Mouse (Mus musculus) c-Kit-negative CD71-positive TER-119-positive erythroid progenitor cells, embryonic 14.5 days (primary cell): ENCODE data around the gene Plekha8.

Experiments
- DNase-seq: peaks from one replicate; pipeline ENCODE4 v3.0.0-alpha.2; 2013; ENCODE audit warnings: low read depth, low spot score

Gene Plekha8

GRCm38 (mm10) chr6:54586175-54586574, 8.7 kb upstream of the Plekha8 start:
- DNase-seq, result no peak

GRCm38 (mm10) chr6:54586911-54587310, 8.0 kb upstream of the Plekha8 start:
- no peak for DNase-seq

- no peak for DNase-seq
Measured at GRCm38 (mm10) chr6:54587683-54588082, 7.2 kb upstream of the Plekha8 start.

- DNase-seq, result no peak
Measured at GRCm38 (mm10) chr6:54588212-54588611, 6.7 kb upstream of the Plekha8 start.

GRCm38 (mm10) chr6:54590691-54591090, 4.2 kb upstream of the Plekha8 start:
- no peak for DNase-seq

GRCm38 (mm10) chr6:54591778-54592177, 3.1 kb upstream of the Plekha8 start:
- DNase-seq, result no peak

- peak; percentile 62 for DNase-seq
Measured at GRCm38 (mm10) chr6:54592938-54593535, 1.9 kb upstream of the Plekha8 start.

- DNase-seq, result no peak
Measured at GRCm38 (mm10) chr6:54593766-54594468, 994 bp upstream of the Plekha8 start.

- no peak for DNase-seq
Measured at GRCm38 (mm10) chr6:54595330-54595878, 493 bp downstream of the Plekha8 start.

- no peak for DNase-seq
Measured at GRCm38 (mm10) chr6:54597208-54597607, 2.3 kb downstream of the Plekha8 start, which contains the start of gene Fkbp14. TSS of gene Fkbp14 (minus strand) at chr6:54597308.

GRCm38 (mm10) chr6:54597711-54598110, 2.8 kb downstream of the Plekha8 start:
- DNase-seq, result no peak

GRCm38 (mm10) chr6:54600681-54601347, 5.9 kb downstream of the Plekha8 start:
- DNase-seq, result no peak

- DNase-seq, result no peak
Measured at GRCm38 (mm10) chr6:54602891-54603290, 8.0 kb downstream of the Plekha8 start.

- no peak for DNase-seq
Measured at GRCm38 (mm10) chr6:54604001-54604715, 9.2 kb downstream of the Plekha8 start.

GRCm38 (mm10) chr6:54606241-54606640, 11.3 kb downstream of the Plekha8 start:
- no peak for DNase-seq

GRCm38 (mm10) chr6:54617363-54617762, 22.5 kb downstream of the Plekha8 start:
- no peak for DNase-seq

GRCm38 (mm10) chr6:54619530-54619929, 24.6 kb downstream of the Plekha8 start:
- no peak for DNase-seq

- no peak for DNase-seq
Measured at GRCm38 (mm10) chr6:54620357-54620756, 25.4 kb downstream of the Plekha8 start.

- no peak for DNase-seq
Measured at GRCm38 (mm10) chr6:54628381-54628780, 33.5 kb downstream of the Plekha8 start.

GRCm38 (mm10) chr6:54629734-54630133, 34.8 kb downstream of the Plekha8 start:
- no peak for DNase-seq

GRCm38 (mm10) chr6:54631462-54631861, 36.6 kb downstream of the Plekha8 start:
- no peak for DNase-seq

GRCm38 (mm10) chr6:54639877-54640276, 45.0 kb downstream of the Plekha8 start:
- no peak for DNase-seq
